Mouse (Mus musculus) liver, embryonic 14.5 days (tissue): Measurements from ENCODE around the gene Tex13c2. TPM values are rescaled to one million over a fixed set of nuclear protein-coding genes. Genes with fewer than 3 reads are reported as not detected.

Experiments
- ATAC-seq: fragments of 200-750 bp; cut with Nextera tagmentation; 2 replicates; pipeline ENCODE4 v1.8.0; 2017; ENCODE audit warnings: moderate number of reproducible peaks, mild to moderate bottlenecking, moderate library complexity; ENCODE audit not compliant: insufficient read depth
- DNase-seq, 3 experiments: peaks; one replicate each; pipeline ENCODE4 v3.0.0-alpha.2; 2012 to 2013; ENCODE audit warnings: low read depth in 3 of 3, low spot score in 3 of 3
- H3K27ac ChIP-seq: fragments of 300-500 bp; sonication (generic); 2 replicates; pipeline ENCODE4 v1.5.1; 2014; ENCODE audit warnings: moderate library complexity, mild to moderate bottlenecking, control low read depth, inconsistent platforms
- H3K27me3 ChIP-seq: fragments of 300-500 bp; sonication (generic); 2 replicates; pipeline ENCODE4 v1.6.1; 2014; ENCODE audit warnings: mild to moderate bottlenecking, low read length, moderate library complexity; ENCODE audit not compliant: control insufficient read depth, insufficient read depth
- H3K36me3 ChIP-seq: fragments of 300-500 bp; sonication (generic); replicated peaks from 2 replicates; pipeline ENCODE4 v1.6.1; 2014; ENCODE audit warnings: low read depth; ENCODE audit not compliant: control insufficient read depth, insufficient read depth
- H3K4me1 ChIP-seq, 2 experiments: fragments of 200-500 bp in 1 of 2; fragments of 300-500 bp in 1 of 2; sonication (generic) in 1 of 2; replicated peaks; 2 replicates each; pipeline ENCODE4 v1.6.1; 2012 to 2014; ENCODE audit warnings: antibody characterized with exemption in 1 of 2, inconsistent platforms in 1 of 2, low read length in 1 of 2; ENCODE audit not compliant: control insufficient read depth in 2 of 2, insufficient read depth in 2 of 2
- H3K4me2 ChIP-seq: fragments of 300-500 bp; sonication (generic); 2 replicates; pipeline ENCODE4 v1.6.1; 2014; ENCODE audit warnings: low read depth, mild to moderate bottlenecking, control low read depth, moderate library complexity
- H3K4me3 ChIP-seq, 2 experiments: fragments of 200-500 bp in 1 of 2; fragments of 300-500 bp in 1 of 2; sonication (generic) in 1 of 2; 2 replicates each; pipeline ENCODE4 v1.5.1; 2012 to 2014; ENCODE audit warnings: low read depth in 2 of 2, low read length in 2 of 2, mild to moderate bottlenecking in 2 of 2, control low read depth in 1 of 2, inconsistent platforms in 1 of 2, moderate library complexity in 1 of 2; ENCODE audit not compliant: insufficient read depth in 1 of 2
- H3K9ac ChIP-seq: fragments of 300-500 bp; sonication (generic); replicated peaks from 2 replicates; pipeline ENCODE4 v1.6.1; 2014; ENCODE audit warnings: mild to moderate bottlenecking, control low read depth, moderate library complexity
- H3K9me3 ChIP-seq: fragments of 300-500 bp; sonication (generic); 2 replicates; pipeline ENCODE4 v1.6.1; 2016; ENCODE audit warnings: low read length, mixed read lengths; ENCODE audit not compliant: control insufficient read depth
- CTCF ChIP-seq: IDR thresholded peaks from 2 replicates; pipeline ENCODE4 v1.5.1; 2016; ENCODE audit warnings: antibody characterized with exemption, low read depth, control low read depth
- EP300 ChIP-seq: IDR thresholded peaks from 2 replicates; pipeline ENCODE4 v1.6.1; 2016; ENCODE audit warnings: antibody characterized with exemption, low read depth
- WGBS: fragments of 180-500 bp; shearing (Covaris S2); extraction: QIAGEN DNeasy Blood & Tissue Kit; methylation state at CpG from one replicate; pipeline ENCODE4 v1.1.7; 2014; ENCODE audit not compliant: insufficient replicate concordance; 5-methylcytosine and 5-hydroxymethylcytosine counted together
- polyA plus RNA-seq, 2 experiments: library from polyadenylated mRNA; depleted of rRNA in 1 of 2; stranded (reverse) in 1 of 2; unstranded in 1 of 2; fragments of >200 nt; fragmentation: Nextera tagmentation in 1 of 2; extraction: Ambion mirVana in 1 of 2; gene quantifications; 2 replicates each; pipeline versions ENCODE4 v1.2.1 to v1.2.3; 2012 to 2014

Gene Tex13c2
- polyA plus RNA-seq, 2 experiments, result not detected

DNA sequence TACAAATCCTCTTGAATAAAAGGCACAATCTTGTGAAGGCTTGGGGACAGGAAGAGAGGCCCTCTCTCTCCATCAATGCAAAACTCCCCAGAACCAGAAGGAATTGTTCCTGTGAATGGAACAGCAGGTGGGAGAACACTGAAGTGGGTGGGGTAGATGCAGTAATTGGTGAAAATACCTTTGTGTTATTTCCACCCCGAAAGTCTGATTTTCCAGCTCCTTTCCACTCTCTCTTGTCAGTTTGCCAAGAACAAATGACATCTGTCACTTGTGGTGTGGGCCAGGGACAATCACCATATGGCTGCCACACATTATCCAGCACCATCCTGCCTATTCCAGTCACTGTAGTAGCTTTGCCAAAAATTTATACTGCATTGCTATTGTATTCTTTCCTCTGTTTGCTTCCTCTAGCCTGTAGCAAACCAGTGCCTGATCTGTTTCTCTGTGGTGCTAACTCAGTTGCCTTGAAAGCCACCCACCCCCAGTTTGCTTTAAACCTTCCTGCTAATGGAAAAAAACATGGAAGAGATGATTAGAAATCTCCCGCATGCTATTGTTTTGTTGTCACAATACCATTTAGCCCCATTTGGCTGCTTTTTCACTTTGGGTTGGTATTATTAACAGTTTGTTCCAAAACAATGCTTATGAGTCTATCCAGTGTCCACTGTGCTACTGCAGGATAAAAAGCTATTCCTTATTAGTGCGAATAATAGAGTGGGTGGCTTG is 50.7 kb downstream of the Tex13c2 start:
- TF ChIP-seq EP300 (no peak), CTCF (no peak)
- Histone ChIP-seq H3K9me3 (no peaks in the 10 kb centered on the region), H3K4me3 (peak overlapping the region in 1 of 2 experiments; percentile 19; a peak in 1 of 4 replicates), H3K36me3 (no peaks in the 10 kb centered on the region), H3K4me1 (no peaks in the 10 kb centered on the region), H3K9ac (peak overlapping the region; percentile 9; the same call in 1 of the 2 replicates), H3K27ac (no peak overlapping the region), H3K27me3 (no peaks in the 10 kb centered on the region), H3K4me2 (peak overlapping the region; percentile 37)
- no peak for DNase-seq
- no peak for ATAC-seq
- WGBS, result 34% methylated on average over 3 of the region's 3 CpGs

- no peak for ATAC-seq
- 26% methylated on average over 5 of the region's 5 CpGs for WGBS
- H3K27ac ChIP-seq, result no peak overlapping the region
- peak overlapping the region; percentile 37 for H3K4me2 ChIP-seq
- no peaks in the 10 kb centered on the region for H3K27me3 ChIP-seq
- DNase-seq, result peak; percentile 19 to 24 (median 22)
- H3K9ac ChIP-seq, result no peak overlapping the region
- H3K9me3 ChIP-seq, result no peaks in the 10 kb centered on the region
- H3K36me3 ChIP-seq, result no peaks in the 10 kb centered on the region
- peak overlapping the region in 1 of 2 experiments; percentile 19; a peak in 1 of 4 replicates for H3K4me3 ChIP-seq
- TF ChIP-seq CTCF (peak; percentile 62), EP300 (no peak)
- no peaks in the 10 kb centered on the region for H3K4me1 ChIP-seq
These were observed 51.2 kb downstream of the Tex13c2 start for GRCm38 (mm10) chrX:42540756-42541053.

Other genes starting within 250 kb of the Tex13c2 start
- not detected in 2 replicates for gene Sh2d1a, start 12.8 kb downstream of the Tex13c2 start, polyA plus RNA-seq (2012; rRNA removed)
- not detected in 2 replicates for gene Sh2d1a, start 12.8 kb downstream of the Tex13c2 start, polyA plus RNA-seq (2014; fragmentation: Nextera tagmentation; extraction: Ambion mirVana)